Mouse (Mus musculus) liver (tissue): ENCODE results near the gene Zbtb16.

Experiments used
- DNase-seq: peaks from one replicate; pipeline ENCODE4 v3.0.0-alpha.2; 2020; ENCODE audit warnings: mixed read lengths

The Zbtb16 gene

GRCm38 (mm10) chr9:48741433-48742077 lies 94.5 kb downstream of the Zbtb16 start:
- DNase-seq: no peak

DNA sequence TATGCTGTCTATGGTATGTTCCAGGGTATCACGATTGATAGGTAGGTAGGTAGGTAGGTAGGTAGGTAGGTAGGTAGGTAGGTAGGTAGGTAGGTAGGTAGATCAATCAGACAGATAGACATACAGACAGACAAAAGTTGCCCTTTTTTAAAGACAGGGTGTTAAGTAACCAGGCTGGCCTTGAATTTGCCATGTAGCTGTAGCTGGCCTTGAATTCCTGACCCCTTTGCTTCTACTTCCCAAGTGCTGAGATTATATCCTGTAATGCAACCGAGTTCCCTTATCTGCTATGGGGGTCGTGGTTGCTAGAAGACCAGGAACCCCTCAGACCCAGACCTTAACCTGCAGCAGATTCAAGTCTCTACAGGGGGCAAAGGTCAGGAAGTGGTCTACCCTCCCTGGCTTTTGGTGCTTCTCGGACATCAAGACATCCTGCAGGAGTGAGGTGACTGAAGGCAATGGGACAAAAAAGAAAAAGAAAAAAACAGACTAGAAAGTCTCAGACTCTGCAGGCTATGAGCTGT lies 95.2 kb downstream of the Zbtb16 start:
- no peak for DNase-seq

DNA sequence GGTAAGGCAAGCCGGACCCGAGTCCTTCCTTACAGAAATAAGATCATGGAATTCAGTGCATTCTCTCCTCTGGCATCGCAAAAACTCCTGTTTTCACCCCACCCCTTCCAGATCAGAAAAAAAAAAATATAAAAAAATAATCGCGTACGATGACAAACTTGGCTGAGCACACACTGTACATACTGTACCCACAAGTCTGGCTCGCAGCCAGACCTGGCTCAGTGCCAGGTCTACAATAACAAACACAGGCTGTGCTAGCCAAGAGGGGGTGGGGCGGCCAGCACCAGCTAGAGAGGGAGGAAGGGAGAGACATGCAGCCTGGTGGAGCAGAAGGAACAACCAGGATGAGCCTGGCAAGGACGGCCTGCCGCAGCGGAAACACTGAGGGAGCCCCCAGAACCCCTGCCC lies 95.9 kb downstream of the Zbtb16 start:
- DNase-seq: peak; percentile 82

- DNase-seq: no peak
Measured at GRCm38 (mm10) chr9:48738795-48739476, 97.1 kb downstream of the Zbtb16 start.

DNA sequence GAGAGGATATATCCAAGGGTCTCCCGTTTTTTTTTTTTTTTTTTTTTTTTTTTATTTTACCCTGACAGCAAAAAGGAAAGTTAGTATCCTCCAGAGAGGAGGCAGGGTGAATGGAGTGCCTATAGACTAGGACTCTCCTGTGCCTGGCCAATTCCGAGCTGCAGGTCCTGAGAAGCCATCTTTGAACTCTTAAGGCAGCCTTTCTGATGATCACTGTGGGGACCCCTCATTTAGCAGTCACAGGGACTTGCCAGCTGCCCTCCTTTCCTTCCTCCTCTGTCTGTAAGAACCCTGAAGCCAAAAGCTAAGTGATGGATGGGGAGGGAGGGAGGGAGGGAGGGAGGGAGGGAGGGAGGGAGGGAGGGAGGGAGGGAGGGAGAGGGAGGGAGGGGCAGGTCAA lies 98.1 kb downstream of the Zbtb16 start:
- no peak for DNase-seq

DNA sequence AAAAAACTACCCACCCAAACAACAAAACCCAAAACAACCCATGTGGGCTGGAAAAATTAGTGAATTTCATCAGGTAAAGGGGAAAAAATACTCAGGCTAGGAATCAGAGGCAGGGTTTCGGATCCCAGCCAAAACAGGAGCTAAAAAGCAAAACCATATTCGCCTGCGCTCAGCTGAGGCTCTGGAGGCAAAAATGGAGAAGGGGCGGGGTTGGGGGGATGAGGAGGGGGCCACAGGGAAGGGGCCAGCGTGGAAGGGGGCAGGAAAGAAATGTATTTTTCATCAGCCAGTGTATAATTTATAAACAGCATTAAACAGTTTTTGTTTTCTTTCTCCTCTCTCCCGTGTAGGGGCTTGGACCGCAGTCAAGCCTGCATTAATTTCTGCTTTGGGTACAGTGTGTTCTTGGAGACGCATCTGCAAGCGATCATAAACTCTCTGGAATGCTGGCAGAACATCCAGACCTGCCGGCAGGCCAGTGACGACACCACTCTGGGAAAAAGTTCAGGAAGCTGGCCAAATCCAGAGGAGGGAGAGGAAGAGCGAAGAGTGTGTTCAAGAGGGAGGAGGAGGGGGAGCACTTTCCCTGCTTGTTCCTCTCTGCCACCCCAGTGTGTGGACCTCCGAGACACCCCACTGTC lies 98.7 kb downstream of the Zbtb16 start:
- peak; percentile 42 for DNase-seq

DNA sequence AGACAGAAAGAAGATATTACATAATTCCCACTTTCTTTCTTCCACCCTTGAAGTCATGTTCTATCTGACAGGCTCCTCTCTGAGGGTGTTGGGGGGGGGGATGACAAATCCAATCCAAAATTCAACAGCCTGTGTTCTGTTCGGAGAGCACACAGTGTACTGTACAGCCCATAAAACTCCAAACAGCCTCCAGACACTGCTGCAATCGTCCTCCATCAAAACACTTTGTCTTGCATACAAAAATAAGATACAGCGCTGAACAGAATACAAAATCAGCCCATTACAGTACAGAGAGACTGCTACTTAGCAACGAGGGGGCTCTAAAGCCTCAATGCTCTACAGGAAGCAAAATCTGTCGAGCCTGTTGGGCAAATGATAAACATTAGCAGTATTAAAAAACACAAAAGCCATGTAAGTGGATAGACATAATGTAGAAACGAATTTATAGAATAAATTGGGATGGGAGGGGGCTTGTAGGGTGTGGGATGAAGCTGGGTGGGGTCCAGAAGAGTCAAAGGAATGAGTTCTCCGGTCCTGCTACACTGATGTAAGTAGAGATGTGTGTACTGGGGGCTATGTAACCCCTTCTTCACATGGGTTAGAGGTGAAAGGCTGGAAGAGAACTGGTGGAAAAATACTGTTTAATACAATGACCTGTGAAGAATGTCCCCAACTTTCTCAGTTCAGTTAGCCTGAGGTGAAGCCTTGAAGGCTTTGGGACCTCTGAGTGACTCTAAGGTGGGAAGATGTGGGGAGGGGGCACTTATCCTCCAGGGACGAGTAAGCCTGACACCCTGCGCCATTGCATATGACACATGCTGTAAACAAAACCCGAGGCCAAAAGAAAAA lies 99.4 kb downstream of the Zbtb16 start:
- DNase-seq: no peak

- DNase-seq: no peak
Measured at GRCm38 (mm10) chr9:48735466-48736312, 100.3 kb downstream of the Zbtb16 start.

DNA sequence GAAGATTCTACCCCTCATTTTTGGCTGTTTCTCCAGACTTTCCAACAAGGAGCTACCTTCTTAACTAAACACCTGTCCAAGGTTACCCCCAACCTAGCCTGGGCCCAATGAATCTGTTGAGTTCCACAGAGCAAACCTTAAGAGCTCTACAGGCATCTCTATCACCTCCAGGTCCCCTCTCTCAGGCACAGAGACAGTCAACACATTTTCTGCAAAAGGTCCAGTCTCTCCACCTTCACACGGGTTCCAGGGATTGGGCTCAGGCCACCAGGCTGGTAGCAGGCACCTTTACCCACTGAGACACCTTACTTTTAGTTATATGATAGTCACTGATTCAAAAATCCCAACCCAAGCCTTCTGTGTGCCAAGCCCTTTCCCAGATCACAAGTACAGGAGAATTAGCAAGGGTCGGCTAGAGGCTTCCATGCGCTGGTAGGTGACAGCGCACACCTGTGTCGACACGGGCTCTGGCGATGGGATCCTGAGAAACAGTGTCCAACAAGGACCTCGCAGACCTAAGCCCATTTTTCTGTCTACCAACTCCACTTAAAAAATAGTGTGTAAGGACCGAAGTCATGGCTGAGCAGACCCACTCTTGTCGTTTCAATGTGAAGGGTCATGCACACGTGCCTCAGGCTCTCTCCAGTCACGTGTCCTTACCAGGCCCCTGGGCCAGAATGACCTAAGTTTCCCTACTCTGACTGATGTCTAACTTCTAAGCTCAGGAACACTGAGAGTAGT lies 101.1 kb downstream of the Zbtb16 start:
- DNase-seq: no peak

GRCm38 (mm10) chr9:48733817-48734544 lies 102.0 kb downstream of the Zbtb16 start:
- DNase-seq: no peak

DNA sequence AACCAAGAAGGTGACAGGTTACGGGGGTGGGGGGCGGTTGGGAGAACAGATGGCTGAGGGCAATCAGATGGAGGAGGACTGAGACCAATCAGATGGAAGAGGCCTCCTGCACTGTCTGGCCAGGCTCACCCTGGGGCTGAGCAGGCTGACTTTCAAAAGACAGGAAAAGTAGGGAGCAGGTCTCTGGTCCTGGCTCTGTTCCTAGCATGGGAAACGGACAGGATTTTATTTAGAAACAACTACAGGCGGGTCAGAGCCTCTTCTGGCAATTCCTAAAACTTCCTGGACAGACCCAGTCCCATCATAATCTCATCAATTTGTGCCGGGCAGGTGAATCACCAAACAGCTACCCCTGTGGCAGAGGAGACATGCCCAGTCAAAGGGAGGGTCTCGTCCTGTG lies 102.9 kb downstream of the Zbtb16 start:
- DNase-seq: no peak

- DNase-seq: no peak
Measured at GRCm38 (mm10) chr9:48731651-48732536, 104.1 kb downstream of the Zbtb16 start.

GRCm38 (mm10) chr9:48730446-48730979 lies 105.5 kb downstream of the Zbtb16 start:
- DNase-seq: no peak

- no peak for DNase-seq
Measured at GRCm38 (mm10) chr9:48729471-48729870, 106.6 kb downstream of the Zbtb16 start.

DNA sequence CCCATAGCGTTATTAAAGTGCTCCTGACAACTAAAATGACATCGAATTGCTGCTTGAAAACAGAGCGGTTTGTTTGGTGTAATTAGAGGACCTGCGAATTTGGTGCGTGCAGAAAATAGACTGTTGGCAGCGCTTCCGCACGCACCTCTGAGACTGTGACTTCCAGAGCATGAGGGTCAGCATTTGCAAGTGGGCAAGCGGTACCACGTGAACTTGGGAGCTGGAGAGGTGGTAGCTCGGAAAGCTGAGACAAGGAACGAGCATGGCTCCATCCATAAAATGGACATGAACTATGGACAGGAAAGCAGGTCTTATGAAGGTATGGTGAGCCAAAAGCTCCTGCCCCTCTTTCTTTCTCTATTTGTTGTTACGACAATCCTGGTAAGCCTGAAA lies 107.3 kb downstream of the Zbtb16 start:
- no peak for DNase-seq

- DNase-seq: no peak
Measured at GRCm38 (mm10) chr9:48728083-48728730, 107.8 kb downstream of the Zbtb16 start.

DNA sequence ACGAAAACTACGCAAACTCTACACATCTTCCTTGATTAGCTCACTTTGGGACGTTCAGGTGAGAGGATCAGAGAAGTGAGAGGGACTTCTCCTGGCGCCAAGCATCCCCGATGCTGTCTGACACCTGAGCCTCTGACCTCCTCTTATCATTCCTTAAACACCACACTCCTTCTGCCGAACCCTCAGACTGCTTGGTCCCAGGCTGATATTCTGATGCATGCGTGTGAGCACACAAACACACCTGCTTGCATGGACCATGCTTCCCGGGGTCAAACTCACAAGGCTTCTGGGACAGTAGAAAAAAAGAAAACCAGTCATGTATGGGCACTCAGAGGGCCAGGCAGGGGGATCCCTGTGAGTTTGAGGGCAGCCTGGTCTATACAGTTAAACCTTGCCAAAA lies 109.7 kb downstream of the Zbtb16 start:
- DNase-seq: no peak

DNA sequence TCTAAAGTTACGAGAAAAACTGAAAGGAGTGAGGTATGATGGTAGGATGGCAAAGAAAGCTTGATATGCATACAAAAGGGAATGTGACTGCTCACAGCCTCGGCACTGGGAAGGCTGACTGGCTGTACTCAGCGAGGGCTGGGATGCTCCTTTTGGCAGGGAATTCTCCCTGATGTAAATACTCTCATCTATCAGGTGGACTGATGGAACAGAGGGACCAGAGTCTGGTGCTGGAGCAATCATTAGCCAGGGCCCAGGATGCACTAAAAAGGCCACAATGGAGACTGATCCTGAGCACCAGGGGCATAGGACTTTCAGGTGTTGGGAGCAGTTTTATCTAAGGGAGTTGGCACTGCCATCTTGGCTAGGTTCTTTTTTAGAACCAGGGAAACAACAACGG lies 110.1 kb downstream of the Zbtb16 start:
- DNase-seq: no peak

GRCm38 (mm10) chr9:48725161-48725560 lies 110.9 kb downstream of the Zbtb16 start:
- DNase-seq: no peak
